Mouse (Mus musculus) midbrain, postnatal 0 days (tissue): Measurements from ENCODE around the gene Abcb6. TPM values are rescaled to one million over a fixed set of nuclear protein-coding genes. Genes with fewer than 3 reads are reported as not detected.

Source experiments
- ATAC-seq: fragments of 200-750 bp; cut with Nextera tagmentation; 2 replicates; pipeline ENCODE4 v1.8.0; 2017; ENCODE audit warnings: moderate number of reproducible peaks, mild to moderate bottlenecking, moderate TSS enrichment, moderate library complexity; ENCODE audit not compliant: low FRiP score
- DNase-seq: peaks from one replicate; pipeline ENCODE4 v3.0.0-alpha.2; 2015; ENCODE audit warnings: low spot score
- H3K27ac ChIP-seq: fragments of 300-500 bp; sonication (generic); 2 replicates; pipeline ENCODE4 v1.5.1; 2014; ENCODE audit warnings: low read depth, mild to moderate bottlenecking, low read length, mixed read lengths
- H3K27me3 ChIP-seq: fragments of 300-500 bp; sonication (generic); 2 replicates; pipeline ENCODE4 v1.6.1; 2014; ENCODE audit warnings: low read length, control low read depth, mixed read lengths; ENCODE audit not compliant: insufficient read depth
- H3K36me3 ChIP-seq: fragments of 300-500 bp; sonication (generic); 2 replicates; pipeline ENCODE4 v1.6.1; 2014; ENCODE audit warnings: low read length, control low read depth, mixed read lengths; ENCODE audit not compliant: insufficient read depth
- H3K4me1 ChIP-seq: fragments of 300-500 bp; sonication (generic); 2 replicates; pipeline ENCODE4 v1.6.1; 2014; ENCODE audit warnings: mild to moderate bottlenecking, control low read depth, antibody characterized with exemption, low read length, mixed read lengths; ENCODE audit not compliant: insufficient read depth
- H3K4me2 ChIP-seq: fragments of 300-500 bp; sonication (generic); 2 replicates; pipeline ENCODE4 v1.6.1; 2014; ENCODE audit warnings: low read depth, mild to moderate bottlenecking, low read length, mixed read lengths; ENCODE audit not compliant: poor library complexity, severe bottlenecking
- H3K4me3 ChIP-seq: fragments of 300-500 bp; sonication (generic); 2 replicates; pipeline ENCODE4 v1.5.1; 2014; ENCODE audit warnings: low read depth, mild to moderate bottlenecking, low read length, moderate library complexity
- H3K9ac ChIP-seq: fragments of 300-500 bp; sonication (generic); replicated peaks from 2 replicates; pipeline ENCODE4 v1.6.1; 2014; ENCODE audit warnings: mild to moderate bottlenecking, low read length, moderate library complexity, mixed read lengths; ENCODE audit not compliant: poor library complexity, severe bottlenecking
- H3K9me3 ChIP-seq: fragments of 300-500 bp; sonication (generic); 2 replicates; pipeline ENCODE4 v1.6.1; 2016; ENCODE audit warnings: low read length, control low read depth
- CTCF ChIP-seq: IDR thresholded peaks from 2 replicates; pipeline ENCODE4 v1.5.1; 2016; ENCODE audit warnings: antibody characterized with exemption, mild to moderate bottlenecking
- WGBS: fragments of 180-500 bp; shearing (Covaris S2); extraction: QIAGEN DNeasy Blood & Tissue Kit; methylation state at CpG from one replicate; pipeline ENCODE4 v1.1.7; 2014; 5-methylcytosine and 5-hydroxymethylcytosine counted together
- polyA plus RNA-seq: library from polyadenylated mRNA; unstranded; fragments of >200 nt; fragmentation: Nextera tagmentation; extraction: Ambion mirVana; gene quantifications from 2 replicates; pipeline ENCODE4 v1.2.1, GENCODE M21; 2015
- total RNA-seq: library from RNA; depleted of rRNA; stranded (reverse); fragments of >200 nt; gene quantifications from 2 replicates; pipeline ENCODE4 v1.2.3, GENCODE M21; 2014

Gene Abcb6
- total and polyA plus RNA-seq, 2 experiments from 2014 or later: 44.6 to 49.1 TPM

DNA sequence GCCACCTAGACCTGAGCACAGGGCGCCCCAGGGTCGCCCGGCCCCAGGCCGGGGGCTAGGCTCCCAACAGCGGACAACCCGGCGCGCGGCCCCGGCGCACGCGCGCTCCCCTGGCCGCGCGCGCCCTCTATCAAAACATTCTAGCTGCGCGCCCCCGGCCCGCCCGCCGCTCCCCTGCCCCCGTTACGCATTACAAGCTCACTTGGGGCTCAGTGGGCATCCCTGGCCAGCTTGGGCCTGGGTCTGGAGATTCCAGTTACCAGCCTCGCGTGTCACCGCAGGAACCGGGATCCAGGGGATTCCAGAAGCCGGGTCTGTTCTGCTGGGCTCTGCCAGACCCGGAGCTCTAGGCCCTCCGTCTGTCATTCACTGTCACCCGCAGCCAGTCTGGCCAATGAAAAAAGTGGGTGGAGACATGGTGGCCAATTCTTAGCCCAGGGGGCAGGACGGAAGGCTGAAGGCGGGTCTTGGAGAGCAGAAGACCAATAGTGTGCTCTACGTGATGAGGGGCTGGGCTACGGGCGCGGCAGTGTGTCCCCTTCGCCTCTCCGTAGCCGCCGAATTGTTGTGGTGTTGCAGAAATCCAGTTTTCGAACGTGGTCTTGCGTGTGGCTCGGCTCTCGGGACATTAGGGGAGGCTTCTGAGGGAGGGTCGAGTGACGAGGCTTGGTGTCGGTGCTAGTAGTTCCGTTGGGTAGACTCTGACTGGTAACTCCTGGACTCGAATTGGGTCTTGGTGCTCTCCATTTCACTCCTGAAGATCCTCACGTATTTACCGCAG is 11.6 kb upstream of the Abcb6 start, which contains the start of the genes Ankzf1 and Atg9a:
TSS of gene Ankzf1 (plus strand) at position 530 of the 781 bp plus-strand sequence.
TSS of gene Atg9a (minus strand) at position 575 of the 781 bp plus-strand sequence.
- Histone ChIP-seq H3K4me2 (peak within 1 kb of the TSS; percentile 99), H3K27ac (peak within 1 kb of the TSS; percentile 97), H3K9ac (peak within 1 kb of the TSS; percentile 93), H3K36me3 (peaks cover 23% of the 10 kb centered on the region), H3K9me3 (no peaks in the 10 kb centered on the region), H3K4me3 (peak within 1 kb of the TSS; percentile 75), H3K27me3 (no peaks in the 10 kb centered on the region), H3K4me1 (peaks cover 6% of the 10 kb centered on the region; the same call in 1 of the 2 replicates)
- WGBS: under 1% methylated on average over 51 of the region's 56 CpGs
- TF ChIP-seq CTCF: peak; percentile 34; the same call in 1 of the 2 replicates
- peak; percentile 99 for ATAC-seq
- peak; percentile 98 for DNase-seq

- DNase-seq: no peak
- 35% methylated on average over 5 of the region's 5 CpGs for WGBS
- peak overlapping the region; percentile 97 for H3K27ac ChIP-seq
Observed at GRCm38 (mm10) chr1:75191258-75191621, 11.0 kb upstream of the Abcb6 start.

GRCm38 (mm10) chr1:75190577-75190976 is 10.4 kb upstream of the Abcb6 start:
- Histone ChIP-seq H3K4me1 (peaks cover 6% of the 10 kb centered on the region; the same call in 1 of the 2 replicates), H3K27me3 (no peaks in the 10 kb centered on the region), H3K4me3 (peak overlapping the region; percentile 75), H3K27ac (no peak overlapping the region), H3K9ac (no peak overlapping the region), H3K4me2 (peak overlapping the region; percentile 84; the same call in 1 of the 2 replicates), H3K36me3 (peaks cover 28% of the 10 kb centered on the region), H3K9me3 (no peaks in the 10 kb centered on the region)
- no peak for DNase-seq
- TF ChIP-seq CTCF: no peak
- ATAC-seq: no peak
- WGBS: 70% methylated on average over 2 of the region's 2 CpGs

More at GRCm38 (mm10) chr1:75191258-75191621, 11.0 kb upstream of the Abcb6 start:
- no peak for TF ChIP-seq CTCF
- peaks cover 24% of the 10 kb centered on the region for H3K36me3 ChIP-seq
- H3K4me2 ChIP-seq: peak overlapping the region; percentile 84
- H3K27me3 ChIP-seq: no peaks in the 10 kb centered on the region
- peak overlapping the region; percentile 75 for H3K4me3 ChIP-seq
- ATAC-seq: no peak
- H3K4me1 ChIP-seq: peaks cover 6% of the 10 kb centered on the region; the same call in 1 of the 2 replicates
- H3K9me3 ChIP-seq: no peaks in the 10 kb centered on the region
- H3K9ac ChIP-seq: peak overlapping the region; percentile 93

DNA sequence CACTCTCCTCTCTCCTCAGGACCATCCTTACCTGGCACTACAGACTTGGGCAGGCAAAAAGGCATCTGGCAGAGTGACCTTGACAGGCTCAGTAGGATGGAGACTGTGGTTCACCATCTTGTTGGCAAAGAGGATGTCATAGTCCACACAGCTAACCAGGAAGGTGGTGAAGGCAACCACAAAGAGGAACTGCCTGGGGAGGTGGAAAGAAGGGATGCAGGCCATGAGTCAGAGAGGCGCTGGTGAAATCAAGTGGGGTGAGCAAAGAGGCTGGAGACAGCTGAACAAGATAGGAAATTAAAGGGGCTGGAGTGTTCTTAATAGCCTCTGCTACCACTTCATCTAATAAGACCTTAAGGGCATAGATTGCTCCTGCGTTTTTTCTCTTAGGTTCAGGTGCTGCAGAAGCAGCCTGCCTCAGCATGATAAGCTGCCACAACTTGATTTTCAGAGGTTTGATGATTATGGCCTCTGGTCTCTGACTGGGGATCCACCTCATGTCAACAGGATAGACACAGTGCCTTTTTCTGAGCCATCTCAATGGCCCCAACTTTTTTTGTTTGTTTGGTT is 7.8 kb upstream of the Abcb6 start:
- Histone ChIP-seq H3K4me3 (no peak overlapping the region), H3K4me1 (peaks cover 6% of the 10 kb centered on the region; the same call in 1 of the 2 replicates), H3K36me3 (peaks cover 52% of the 10 kb centered on the region), H3K4me2 (no peak overlapping the region), H3K27ac (no peak overlapping the region), H3K9me3 (no peaks in the 10 kb centered on the region), H3K27me3 (no peaks in the 10 kb centered on the region), H3K9ac (no peak overlapping the region)
- WGBS: 91% methylated on average over 2 of the region's 2 CpGs
- no peak for TF ChIP-seq CTCF
- DNase-seq (no peak), ATAC-seq (no peak)

GRCm38 (mm10) chr1:75187126-75187525 is 6.9 kb upstream of the Abcb6 start:
- TF ChIP-seq CTCF: no peak
- ATAC-seq (no peak), DNase-seq (no peak)
- H3K27me3 ChIP-seq: no peaks in the 10 kb centered on the region
- no peak overlapping the region for H3K27ac ChIP-seq
- no peak overlapping the region for H3K4me2 ChIP-seq
- no peak overlapping the region for H3K4me3 ChIP-seq
- H3K36me3 ChIP-seq: peaks cover 60% of the 10 kb centered on the region
- H3K9ac ChIP-seq: no peak overlapping the region
- H3K4me1 ChIP-seq: peaks cover 6% of the 10 kb centered on the region; the same call in 1 of the 2 replicates
- H3K9me3 ChIP-seq: no peaks in the 10 kb centered on the region

GRCm38 (mm10) chr1:75185495-75185894 is 5.3 kb upstream of the Abcb6 start:
- Histone ChIP-seq H3K9me3 (no peaks in the 10 kb centered on the region), H3K36me3 (peaks cover 69% of the 10 kb centered on the region), H3K27ac (no peak overlapping the region), H3K4me3 (no peak overlapping the region), H3K4me1 (no peaks in the 10 kb centered on the region), H3K27me3 (no peaks in the 10 kb centered on the region), H3K9ac (no peak overlapping the region), H3K4me2 (no peak overlapping the region)
- no peak for TF ChIP-seq CTCF
- ATAC-seq (no peak), DNase-seq (no peak)
- WGBS: 95% methylated on average over 11 of the region's 11 CpGs
